Mouse (Mus musculus) skeletal muscle tissue, adult 2 months (tissue): ENCODE results near the gene Akap7.

Source experiments
- DNase-seq: peaks from one replicate; pipeline ENCODE4 v3.0.0-alpha.2; 2012; ENCODE audit warnings: low read depth, low spot score

Akap7 gene

DNA sequence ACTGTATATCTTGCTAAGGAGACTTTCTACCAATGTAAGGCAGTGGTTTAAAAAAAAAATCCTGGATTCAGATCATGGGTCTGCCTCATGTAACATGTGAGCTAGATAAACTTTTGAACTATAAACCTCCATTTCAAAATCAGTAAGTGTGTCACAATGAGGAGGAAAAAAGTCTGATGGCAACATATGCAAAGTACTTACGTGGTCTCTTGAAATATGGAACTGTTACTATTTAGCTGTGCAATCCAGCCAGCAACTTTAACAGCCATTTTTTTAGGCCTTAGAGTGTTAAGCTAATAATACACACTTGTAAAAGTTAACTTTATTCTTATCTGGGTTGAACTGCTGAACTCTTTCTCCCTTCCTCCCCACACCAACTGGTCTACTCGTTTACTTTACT lies 181.6 kb downstream of the Akap7 start:
- no peak for DNase-seq

DNA sequence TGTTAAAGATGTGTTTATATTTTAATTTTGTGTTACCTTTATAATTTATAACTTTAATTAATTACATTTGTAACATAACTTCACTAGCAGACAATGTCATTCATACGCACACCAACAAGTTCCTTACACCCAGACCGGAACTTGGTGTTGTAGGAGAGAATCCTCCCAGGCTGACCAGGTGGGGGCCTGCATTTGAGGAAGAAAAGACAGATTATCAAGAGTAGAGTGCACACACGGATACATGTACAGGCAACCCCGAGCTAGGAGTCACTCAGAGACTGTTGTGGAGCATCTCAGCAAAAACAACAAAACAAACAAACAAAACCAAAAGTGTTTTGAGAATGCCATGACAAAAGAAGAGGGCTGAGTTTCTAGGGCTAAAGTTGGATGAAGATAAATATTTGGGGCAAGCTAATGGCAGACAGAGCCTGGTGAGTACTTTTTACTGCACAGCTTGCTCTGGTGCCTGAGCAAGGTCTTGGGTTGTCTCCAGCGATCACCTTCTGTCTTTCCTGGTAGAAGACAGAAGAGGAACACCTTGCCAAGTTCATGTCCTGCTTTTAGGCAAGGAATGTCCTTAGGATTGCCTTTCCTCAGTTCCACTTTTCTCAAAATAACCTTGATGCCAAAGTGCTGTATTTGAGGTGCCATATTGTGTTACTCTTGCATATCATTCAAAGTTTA lies 186.7 kb downstream of the Akap7 start:
- no peak for DNase-seq
